Mouse (Mus musculus): Measurements from ENCODE around the gene Cdkn3.
"Not testable (repeated sequence)": the region's sequence is repeated elsewhere in the genome, so short reads cannot be mapped to it uniquely, and the experiment has no call there.

Cdkn3 gene

GRCm38 (mm10) chr14:46760355-46761029 lies at the start of gene Cdkn3:
Gene Cdkn3 (plus strand): TSS chr14:46760541.
- DNase-seq: peak; percentile 90 to 92

- no peak for DNase-seq
Measured at GRCm38 (mm10) chr14:46718483-46718922, 41.8 kb upstream of the Cdkn3 start.

DNA sequence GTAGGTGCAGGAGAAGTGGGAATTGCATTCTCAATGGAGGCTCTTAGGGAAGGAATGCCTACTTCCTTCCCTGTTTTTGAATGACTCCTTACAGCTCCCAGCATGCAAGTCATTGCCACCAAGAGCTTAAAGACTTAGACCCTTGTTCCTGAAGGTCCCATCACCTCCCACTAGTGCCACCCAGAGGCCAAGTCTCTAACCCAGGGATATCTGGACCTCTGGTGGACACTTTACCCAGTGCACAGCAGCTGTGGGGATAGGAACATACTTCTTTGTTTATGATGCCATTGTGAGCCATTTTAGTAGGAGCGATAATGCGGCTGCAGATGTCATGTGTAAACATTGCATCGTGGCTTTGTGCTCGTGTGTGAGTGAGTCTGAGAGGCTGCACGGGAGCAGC lies 38.3 kb upstream of the Cdkn3 start:
- DNase-seq: peak; percentile 42 to 50

DNA sequence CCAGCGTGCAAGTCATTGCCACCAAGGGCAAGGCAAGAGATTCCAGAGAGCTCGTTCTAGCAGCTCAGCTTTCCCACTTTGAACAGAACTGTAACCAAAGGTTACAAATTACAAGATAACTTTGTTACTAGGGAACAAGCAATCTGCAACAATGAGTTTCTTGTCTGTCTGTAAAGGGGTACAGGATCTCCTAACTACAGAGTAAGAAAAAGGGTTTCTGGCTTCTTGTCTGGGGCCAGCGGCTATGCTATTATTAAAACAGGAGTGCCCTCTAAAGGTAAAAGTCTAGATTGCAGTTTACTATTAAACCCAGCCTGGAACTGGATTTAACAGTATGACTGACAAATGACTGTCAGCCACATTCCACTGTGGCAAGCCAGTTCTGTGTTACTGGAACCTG lies 36.5 kb upstream of the Cdkn3 start:
- peak; percentile 15 to 70 for DNase-seq

DNA sequence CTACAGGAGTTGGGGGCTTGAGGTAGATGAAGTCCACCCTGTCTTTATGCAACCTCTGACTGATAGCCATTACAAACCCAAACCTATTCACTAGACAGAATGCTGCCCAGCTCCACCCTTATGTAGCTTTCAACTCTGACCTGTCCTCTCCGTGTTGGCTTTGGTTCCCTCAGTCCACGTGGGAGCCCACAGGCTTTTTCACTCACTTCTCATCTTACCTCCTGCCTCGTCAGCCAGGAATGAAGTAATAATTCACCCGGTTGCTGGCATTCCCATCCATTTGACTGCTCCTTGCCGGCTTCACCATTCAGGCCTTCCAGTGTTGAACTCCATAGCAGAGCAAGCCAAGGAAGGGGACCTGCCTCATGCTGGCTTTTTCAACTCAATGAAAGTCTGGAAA lies 35.4 kb upstream of the Cdkn3 start:
- no peak for DNase-seq

GRCm38 (mm10) chr14:46725743-46726142 lies 34.6 kb upstream of the Cdkn3 start:
- peak; percentile 44 to 49 for DNase-seq

DNA sequence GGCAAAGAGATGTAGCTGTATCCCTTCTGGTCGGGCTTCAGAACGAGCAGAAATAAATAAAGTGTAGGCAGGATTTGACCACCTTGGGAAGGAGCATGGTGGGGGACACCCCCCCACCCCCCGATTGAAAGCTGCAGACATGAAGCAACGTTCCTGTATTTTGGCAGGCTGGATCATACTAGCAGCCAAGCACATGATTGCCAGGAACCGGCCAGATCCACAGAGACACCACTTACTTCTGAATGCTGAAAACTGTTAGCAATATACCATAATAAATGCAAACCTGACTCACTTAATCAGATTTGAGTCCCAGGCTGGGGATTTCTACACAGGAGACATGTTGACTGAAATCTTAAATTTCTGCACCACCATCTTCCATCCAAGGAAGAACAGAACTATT lies 26.1 kb upstream of the Cdkn3 start:
- DNase-seq: peak; percentile 25 to 28

DNA sequence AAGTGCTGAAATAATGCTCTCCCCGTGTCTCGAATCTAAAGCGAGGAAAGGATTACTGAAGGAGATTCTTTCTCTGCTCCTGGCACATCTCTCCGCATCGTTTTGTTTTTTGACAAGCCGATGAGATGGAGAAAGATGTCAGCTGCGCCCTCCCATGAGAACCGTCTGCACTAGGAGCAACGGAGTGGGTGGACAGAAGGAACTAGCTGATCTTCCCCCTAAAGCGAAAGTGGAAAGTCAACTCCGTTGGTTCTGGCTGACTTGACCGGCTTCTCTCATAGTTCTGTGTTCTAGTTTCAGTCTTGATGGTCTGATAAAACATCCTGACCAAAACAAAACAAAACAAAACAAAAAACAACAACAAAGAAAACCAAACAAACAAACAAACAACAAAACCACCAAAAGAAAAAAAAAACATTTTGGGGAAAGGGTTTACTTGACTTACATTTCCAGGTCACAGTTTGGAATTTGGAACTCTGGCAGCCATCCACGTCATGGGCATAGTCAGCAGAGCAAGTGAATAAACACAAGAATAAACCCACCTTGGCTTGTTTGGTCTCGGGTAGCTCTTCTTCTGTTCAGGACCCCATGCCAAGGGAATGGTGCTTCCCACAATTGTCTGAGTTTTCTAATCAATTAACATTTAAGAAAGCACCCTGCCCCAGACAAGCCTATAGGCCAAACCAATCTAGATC lies 25.4 kb upstream of the Cdkn3 start:
- DNase-seq: no peak

DNA sequence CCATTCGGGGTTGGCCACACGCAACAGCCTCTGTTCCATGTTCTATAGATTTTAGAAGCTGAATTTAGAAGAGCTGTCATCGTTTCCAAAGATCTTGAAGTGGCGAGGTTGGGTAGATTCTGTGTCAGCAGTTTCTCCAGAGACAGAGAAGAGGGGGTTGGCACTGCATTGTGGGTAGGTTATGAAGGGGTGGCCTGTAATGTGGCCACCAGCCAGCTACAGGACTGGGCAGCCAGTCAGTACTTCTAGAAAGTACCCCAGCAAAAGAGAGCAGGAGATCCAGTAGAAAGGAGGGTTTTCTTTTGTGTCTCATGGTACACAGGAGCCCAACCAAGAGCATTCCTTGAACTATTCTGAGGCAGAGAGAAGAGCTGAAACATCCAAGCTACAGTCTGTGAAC lies 24.0 kb upstream of the Cdkn3 start:
- DNase-seq: no peak

DNA sequence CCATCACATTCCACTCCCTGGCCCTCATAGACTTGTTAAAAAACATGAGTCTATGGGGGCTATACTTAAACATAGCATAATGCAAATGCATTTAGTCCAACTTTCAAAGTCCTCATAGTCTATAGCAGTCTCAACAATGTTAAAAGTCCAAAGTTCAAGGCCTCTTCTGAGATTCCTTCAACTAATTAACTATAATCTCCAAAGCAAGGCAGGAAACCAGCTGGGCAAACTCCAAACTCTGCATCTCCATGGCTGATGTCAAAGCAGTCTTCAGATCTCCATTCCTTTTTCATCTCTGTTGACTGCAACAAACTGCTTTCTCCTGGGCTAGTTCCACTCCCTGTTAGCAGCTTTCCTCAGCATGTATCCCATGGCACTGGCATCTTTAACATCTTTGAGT lies 23.0 kb upstream of the Cdkn3 start:
- DNase-seq: not testable (repeated sequence)

DNA sequence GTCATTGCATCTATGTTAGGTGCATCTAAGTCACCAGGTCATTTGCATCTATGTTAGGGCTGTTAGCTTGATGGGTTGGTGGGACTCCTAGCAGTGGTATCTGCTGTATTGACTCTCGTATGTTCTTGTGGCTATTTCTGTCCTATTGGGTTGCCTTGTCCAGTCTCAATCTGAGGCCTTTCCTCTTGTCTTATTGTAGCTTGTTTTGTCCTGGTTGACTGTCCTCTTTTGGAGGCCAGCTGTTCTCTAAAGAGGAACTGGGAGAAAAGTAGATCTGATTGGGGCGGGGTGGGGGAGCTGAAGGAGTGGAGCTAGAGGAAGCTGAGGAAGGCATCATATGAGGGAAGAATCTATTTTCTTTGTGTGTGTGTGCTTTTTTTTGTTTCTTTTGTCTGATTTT lies 17.7 kb upstream of the Cdkn3 start:
- DNase-seq: no peak

DNA sequence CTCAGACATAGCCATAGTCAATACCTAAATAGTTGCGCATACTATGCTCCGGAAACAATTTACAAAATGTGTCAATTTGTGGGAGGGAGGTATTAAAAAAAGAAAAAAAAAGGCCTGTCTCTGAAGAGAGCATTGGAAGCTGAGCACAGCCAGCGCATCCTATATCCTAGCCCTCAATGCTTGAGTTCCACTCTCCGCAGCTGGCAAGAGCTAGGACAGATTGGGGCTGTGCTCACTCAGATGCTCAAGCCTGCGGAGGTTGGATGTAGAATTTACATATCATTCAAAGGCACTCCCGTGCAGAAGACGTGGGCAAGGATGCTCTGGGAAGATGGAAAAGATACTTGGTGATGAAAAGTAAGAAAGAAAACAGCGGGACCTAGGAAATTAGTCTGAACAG lies 14.9 kb upstream of the Cdkn3 start:
- DNase-seq: no peak

DNA sequence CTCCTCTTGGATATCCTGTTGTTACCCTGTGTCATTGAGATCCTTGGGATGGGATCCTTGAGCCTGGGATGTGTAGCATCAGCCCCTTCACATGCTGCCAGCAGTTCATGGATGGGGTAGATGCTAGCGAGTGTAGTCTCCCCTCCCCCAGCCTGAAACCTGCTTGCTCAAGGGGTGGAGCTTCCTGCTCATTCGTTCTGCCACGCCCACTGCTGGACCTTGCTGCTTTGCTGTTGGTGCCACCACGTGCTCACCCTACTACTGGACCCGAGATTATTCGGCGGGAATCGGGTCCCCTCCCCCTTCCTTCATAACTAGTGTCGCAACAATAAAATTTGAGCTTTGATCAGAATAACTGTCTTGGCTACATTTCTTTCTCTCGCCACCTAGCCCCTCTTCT lies 6.0 kb upstream of the Cdkn3 start:
- DNase-seq: not testable (repeated sequence)

- DNase-seq: no peak
Measured at GRCm38 (mm10) chr14:46755851-46756250, 4.5 kb upstream of the Cdkn3 start.

GRCm38 (mm10) chr14:46757736-46758135 lies 2.6 kb upstream of the Cdkn3 start:
- no peak for DNase-seq

DNA sequence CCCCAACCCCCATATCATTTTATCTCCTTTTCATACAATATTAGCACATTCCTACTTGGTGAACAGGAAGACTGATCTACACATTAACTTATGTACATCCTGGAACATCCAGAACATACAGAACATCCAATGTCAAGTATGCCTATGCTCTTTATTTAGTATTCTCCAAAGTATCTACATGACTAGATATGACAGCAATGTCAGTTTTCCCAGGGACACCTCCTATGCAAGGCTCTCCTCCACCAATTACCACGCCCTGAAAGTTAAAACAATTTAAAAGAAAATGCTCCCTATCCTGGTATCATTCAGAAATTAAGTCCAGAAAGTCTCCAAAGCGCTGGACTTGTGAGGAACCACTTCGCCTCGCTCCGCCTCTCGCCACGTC lies 379 bp upstream of the Cdkn3 start:
- DNase-seq: no peak

GRCm38 (mm10) chr14:46761186-46761585 lies 845 bp downstream of the Cdkn3 start:
- DNase-seq: no peak

DNA sequence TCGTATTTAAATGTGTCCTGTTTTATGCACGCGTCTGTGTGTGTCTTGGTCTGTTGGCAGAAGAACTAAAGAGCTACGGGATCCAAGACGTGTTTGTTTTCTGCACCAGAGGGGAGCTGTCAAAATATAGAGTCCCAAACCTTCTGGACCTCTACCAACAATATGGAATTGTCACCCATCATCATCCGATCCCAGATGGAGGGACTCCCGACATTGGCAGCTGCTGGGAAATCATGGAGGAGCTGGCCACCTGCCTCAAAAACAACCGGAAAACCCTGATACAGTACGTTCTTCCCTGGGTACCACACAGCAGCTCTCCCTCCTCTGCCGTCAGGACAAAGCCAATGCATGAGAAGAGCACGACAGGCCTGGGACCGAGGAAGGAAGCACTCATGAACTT lies 6.8 kb downstream of the Cdkn3 start:
- DNase-seq: peak; percentile 50 to 55

GRCm38 (mm10) chr14:46770036-46770435 lies 9.7 kb downstream of the Cdkn3 start:
- no peak for DNase-seq

DNA sequence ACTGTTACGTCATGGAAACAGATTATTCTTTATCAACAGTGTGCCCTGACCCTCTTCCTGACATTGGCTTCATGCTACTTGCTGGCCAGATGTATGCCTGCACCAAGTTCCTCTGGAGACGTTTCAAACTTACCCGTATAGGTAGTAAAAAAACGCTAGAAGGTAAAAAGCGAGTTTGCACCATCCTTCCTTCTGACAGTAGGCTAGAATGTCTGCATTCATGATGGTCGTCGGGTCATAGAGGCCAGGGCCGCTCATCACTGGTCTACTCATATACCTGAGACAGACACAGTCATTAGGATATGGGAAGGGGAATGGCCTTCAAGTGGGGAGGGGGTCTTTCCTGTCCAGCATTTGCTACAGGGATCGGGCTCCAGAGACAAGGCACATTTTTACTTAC lies 18.4 kb downstream of the Cdkn3 start:
- DNase-seq: no peak

GRCm38 (mm10) chr14:46779217-46779616 lies 18.9 kb downstream of the Cdkn3 start:
- peak; percentile 31 to 35 for DNase-seq

- no peak for DNase-seq
Measured at GRCm38 (mm10) chr14:46781086-46781485, 20.7 kb downstream of the Cdkn3 start.

DNA sequence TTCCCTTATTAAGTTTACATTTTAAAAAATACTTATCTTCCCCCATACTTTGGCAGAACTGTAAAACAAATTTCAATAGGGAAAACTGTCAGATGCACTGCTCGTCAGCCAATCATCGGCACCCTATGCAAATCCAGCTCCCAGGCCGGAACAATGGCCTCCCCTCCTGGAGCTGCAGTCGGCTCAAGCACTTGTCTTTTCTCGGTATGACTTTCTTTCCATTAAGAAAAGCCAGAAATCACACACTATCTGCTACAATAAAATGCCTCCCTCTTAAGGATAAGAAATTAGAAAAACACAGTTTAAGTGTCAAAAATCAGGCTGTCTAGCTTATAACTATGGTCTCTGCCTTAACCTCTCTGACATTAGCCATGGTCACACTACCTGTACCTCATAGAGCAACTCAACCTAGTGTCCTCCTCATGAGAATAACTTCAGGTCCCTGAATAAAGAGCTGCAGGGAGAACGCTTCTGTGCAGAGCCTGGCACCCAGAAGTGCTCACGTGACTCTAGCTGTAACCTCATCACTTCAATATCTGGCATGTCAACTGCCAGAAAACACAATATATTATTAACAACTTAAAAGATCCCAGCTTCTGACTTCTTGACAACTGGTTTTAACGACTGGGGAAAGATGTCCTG lies 22.0 kb downstream of the Cdkn3 start:
- no peak for DNase-seq

DNA sequence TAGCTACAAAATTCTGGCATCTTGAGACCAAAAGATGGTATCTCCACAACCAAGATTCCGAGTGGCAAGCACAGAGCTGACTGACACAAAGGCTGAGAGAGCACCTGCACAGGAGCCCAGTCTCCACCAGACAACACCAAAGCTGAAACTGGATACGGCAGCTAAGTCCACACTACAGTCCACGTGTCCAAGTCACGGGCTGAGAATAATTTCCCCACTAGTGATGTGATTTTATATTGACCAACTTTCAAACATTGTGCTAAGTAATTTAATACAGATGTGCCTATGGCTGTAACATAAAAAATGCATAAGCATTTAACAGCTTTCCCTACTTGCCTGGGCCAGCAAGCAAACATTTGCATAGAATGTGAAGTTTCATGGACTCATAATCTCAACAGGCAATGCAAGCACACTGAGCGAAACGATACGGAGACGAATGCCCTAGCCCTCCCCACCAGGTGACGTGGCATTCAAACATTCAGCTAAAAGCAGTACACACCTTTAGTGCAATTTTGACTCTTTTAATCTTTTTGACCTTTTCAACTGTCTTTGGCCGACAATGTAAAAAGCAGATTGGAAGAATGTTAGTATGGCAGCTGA lies 23.1 kb downstream of the Cdkn3 start:
- DNase-seq: no peak
